Mouse (Mus musculus): ENCODE results near the gene Ppil4.

Ppil4 gene

DNA sequence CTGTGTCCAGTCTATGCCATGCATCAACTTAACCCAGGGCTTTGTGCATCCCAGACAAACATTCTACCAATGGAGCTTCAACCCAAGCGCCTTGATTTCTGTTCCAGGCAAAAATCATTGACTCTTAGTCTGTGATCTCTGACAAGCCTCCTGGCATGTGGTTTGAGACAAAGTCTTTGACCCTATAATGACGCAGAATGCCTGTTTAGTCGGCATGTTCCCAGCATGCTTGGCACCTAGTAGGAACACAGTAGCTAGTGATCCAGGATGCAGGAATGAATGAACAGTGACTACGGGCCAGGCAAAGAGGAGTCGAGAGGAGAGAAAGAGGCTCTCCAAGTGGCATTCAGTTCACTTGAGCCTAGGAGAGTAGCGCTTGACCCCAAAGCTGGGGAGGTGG lies 70.7 kb downstream of the Ppil4 start:
- no peak for DNase-seq

DNA sequence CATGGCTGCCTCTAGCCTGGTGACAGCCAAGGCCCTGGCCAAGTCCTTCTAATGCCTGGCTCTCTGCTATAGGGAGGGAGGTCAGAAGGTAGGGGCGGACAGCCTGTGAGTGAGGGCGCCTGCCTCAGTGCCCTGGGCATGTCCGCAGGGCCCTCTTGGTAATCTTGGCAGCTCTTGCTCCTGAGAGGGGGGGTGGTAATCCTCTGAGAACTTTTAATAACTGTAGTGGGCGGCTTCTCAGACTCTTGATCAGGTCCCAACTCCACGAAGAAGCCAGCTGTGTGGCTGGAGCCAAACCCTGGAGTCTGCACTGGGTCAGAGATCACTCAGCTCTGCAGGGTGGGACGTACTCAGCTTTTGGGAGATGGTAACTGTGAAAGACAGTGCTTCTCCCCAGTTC lies 71.5 kb downstream of the Ppil4 start:
- DNase-seq, result no peak

DNA sequence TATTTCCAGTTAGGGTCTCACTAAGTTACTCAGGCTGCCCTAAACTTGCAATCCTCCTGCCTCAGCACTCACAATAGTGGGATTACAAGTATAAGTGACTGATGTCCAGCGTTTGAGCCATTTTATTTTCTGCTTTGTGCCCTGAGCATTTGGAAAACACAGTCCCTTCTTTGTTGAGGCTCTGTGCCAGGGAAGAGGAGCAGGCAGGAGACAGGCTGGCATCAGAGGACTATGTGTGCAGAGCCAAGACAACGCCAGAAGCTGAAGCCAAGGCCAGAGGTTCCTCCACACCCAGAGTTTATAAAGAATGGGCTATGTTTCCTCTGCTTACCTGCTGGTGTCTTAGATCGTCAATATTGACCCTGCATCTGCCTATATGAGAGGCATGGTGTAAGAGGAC lies 72.1 kb downstream of the Ppil4 start:
- DNase-seq, result no peak

DNA sequence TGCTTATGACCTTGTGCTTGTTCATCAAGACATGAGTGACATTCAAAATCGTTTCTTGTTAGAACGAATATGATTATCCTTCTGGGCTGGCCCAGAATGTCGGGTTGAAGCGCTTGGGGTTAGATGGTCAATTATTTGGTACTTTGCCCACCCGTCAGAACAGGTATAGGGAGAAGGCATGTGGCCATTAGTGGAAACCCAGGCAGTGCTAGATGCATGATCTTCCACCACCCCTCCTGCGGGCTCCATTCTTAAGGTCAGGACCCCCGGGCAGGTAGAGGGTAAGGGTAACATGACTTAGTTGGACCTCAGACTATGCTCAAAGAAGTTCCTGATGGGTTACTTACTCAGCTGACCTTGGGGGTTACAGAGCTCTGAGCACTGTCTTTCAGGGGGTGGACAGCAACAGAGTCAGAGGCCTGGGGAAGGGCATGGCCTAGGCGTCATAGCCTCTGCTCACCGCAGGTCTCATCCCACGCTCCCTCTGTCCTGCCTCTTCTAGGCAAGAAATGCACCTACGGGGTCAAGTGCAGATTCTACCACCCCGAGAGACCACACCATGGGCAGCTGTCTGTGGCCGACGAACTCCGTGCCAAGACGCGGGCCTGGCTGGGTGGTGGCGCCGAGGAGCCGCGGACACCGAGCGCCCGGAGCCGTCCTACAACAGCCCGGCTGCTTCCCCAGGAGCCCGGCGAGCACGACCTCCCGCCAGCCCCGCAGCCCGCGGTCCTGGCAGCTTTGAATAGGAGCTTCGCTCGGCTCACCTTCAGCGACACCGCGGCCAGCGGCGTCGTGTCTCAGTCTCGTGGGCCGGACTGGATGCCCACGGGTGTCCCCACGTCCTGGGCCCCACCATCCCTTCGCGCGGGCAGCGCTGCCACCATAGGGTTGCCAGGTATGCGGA lies 74.3 kb downstream of the Ppil4 start:
- DNase-seq, result peak; percentile 41

DNA sequence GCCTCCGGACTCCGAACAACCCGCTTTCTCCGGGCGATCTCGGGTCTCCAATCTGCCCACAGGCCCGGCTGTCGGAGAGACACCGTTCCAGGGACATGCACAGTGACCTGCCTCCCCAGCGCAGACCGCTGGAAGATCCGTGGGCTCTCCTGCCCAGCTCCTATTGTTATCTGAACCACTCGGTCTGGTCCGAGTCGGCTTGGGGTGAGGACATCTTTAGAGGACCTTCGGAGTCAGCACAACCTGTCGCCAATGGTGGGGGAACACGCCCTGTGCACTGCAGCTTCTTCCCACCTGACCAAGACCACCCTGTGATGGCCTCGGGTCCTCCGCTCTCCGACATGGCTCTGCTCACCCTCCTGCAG lies 75.0 kb downstream of the Ppil4 start:
- no peak for DNase-seq

DNA sequence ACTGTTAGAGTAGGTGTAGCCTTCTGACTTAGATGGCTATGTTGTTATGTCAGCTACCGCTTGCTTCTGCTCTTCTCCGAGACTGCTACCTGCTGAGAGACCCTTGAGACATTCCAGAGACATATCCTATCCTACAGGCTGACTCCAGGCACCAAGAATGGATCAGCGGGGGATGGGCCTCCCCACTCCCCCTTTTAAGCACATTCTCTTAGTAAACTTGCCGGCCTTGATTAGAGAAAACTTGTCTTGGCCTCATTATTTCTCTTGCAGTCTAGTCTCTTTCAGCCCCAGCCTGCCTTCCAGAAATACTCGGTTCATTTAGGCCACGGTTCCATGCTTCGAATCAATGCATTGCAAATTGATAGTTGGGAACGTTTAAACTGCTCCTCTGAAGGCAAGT lies 77.1 kb downstream of the Ppil4 start:
- DNase-seq, result no peak

DNA sequence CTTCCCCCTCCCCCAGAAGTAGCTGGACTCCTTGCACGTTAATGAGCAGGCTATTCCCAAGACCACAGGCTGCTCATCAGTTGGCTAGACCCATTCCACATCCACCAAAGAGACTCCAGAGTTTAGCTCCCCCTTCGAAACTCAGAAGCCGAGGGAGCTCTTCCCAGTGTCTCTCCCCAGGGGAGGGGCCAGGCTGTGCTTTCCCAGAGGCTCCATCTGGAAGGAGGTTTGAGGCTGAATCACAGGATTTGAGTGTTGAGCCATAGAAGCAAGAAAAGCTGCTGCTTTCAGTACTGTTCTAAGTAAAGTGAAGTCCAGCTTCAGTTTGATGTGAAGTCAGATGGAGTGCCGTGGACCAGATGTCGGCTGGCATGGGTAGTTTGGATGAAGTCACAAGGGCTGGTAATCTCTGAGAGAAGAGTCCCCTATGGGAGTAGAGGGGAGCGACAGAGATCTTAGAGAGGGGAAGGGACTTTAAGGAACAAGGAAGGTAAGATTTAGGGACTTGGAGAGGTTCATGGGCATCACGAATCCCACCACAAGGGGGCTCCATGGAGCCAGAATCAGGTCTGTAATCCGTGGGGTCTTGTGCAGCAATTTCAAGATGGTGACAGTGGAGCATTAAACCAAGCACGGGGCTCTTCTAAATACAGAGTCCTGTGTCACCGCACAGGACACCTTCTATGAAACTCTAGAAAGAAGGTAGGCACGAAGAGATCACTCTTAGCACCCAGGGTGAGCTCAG lies 78.1 kb downstream of the Ppil4 start:
- peak; percentile 41 for DNase-seq

DNA sequence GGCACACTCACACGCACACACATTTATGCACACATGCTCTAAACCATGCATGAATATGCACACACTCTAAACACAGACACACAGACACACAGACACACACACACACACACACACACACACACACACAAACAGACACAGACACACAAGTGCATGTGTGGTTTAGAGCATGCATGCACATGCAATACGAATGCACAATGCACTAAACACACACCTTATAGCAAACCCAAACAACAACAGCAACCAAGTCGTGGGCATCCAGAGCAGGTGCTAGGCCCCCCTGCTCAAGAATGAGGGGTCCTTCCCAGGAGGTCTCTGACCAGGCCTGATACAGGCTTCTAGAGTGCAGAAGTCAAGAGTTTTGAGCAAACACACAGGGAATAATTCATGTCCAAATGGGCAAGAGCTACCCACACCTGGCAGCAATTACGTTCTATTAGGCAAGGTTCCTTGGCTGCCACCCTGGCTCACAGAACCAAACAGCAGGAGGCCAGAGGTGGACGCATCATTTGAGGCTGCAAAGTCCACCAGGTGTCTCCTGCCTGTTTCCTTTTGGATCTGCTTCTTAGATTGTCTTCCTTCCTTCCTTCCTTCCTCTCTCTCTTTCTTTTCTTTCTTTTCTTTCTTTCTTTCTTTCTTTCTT lies 78.8 kb downstream of the Ppil4 start:
- DNase-seq, result no peak

Measured in embryo, embryonic 11 days (tissue).